Mouse (Mus musculus): ENCODE measurements around the gene Msx1. TPM values are rescaled to one million over a fixed set of nuclear protein-coding genes. Genes with fewer than 3 reads are reported as not detected.
A peak's percentile ranks its signal among the peaks of the same experiment; 100 is the strongest.

The Msx1 gene
- polyA plus RNA-seq, 1 experiment from 2014 or later, result 2.6 TPM

DNA sequence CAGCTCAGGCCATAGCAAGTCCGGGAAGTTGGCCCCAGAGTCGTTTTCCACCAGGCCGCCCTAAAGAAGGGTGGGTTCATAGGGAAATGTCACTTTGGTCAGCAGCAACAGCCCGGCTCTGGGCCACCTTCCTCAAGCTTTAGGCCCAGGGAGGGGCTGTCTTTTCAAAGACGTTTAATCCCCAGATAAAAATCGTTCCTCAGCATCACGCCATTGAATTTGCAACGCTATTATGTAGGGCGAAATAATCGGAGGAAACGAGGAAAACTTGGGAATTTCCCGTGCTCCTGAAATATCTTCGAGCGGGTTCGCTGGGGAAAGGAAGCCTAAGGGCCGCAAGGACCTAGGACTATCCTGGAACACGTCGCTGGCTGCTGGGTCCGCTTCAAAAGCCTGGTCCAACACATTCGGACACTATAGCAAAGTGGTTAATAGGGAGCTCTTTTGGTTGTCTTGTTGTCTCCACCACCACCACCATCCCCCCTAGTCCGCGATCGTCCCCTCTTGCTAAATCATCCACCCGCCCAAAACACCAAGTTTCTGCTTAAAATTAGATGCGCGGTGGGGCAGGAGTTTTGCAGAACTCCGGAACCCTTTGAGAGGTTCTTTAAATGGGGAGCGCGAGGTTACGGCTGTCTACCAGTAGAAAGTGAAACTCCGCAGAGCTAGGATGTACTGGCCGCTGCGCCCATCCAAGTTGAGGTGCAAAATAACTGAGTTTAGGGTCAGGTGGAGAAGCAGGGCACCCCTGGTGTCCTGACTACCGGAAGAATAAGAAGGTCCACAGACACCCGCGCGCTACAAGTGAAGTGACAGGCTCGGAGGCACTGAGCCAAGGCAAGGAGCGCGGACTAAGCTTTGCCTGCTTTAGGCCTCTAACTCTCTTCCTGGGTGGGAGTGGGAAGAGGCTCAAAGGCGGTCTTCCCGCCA, 1.3 kb downstream of the Msx1 start:
- H3K9me3 ChIP-seq (replicated peaks; ENCODE audit: low read length), result no peaks in the 10 kb centered on the region
- H3K4me1 ChIP-seq (replicated peaks; ENCODE audit: insufficient read depth, low read length), result peaks cover 9% of the 10 kb centered on the region; the same call in 1 of the 2 replicates
- TF ChIP-seq CTCF (IDR thresholded peaks at IDR 0.05; ENCODE audit: low read depth), result no peak
- no peak overlapping the region for H3K27ac ChIP-seq
- peak overlapping the region; percentile 52; the same call in 1 of the 2 replicates for H3K9ac ChIP-seq (ENCODE audit: low read depth, low read length)
- H3K36me3 ChIP-seq (ENCODE audit: insufficient read depth, low read length), result no peaks in the 10 kb centered on the region
- DNase-seq (ENCODE audit: low spot score), result peak; percentile 26
- H3K4me2 ChIP-seq (ENCODE audit: low read length), result peak overlapping the region; percentile 81
- ATAC-seq (replicated peaks; ENCODE audit: low FRiP score, low read depth), result no peak
- WGBS, result under 1% methylated on average over 42 of the region's 42 CpGs
- peak overlapping the region; percentile 47 for H3K4me3 ChIP-seq (replicated peaks; ENCODE audit: low read depth, low read length)
- peaks cover 92% of the 10 kb centered on the region for H3K27me3 ChIP-seq (ENCODE audit: insufficient read depth, low read length)

GRCm38 (mm10) chr5:37822116-37822707, 2.2 kb downstream of the Msx1 start:
- H3K4me2 ChIP-seq (ENCODE audit: low read length), result no peak overlapping the region
- no peak overlapping the region for H3K9ac ChIP-seq (ENCODE audit: low read depth, low read length)
- no peaks in the 10 kb centered on the region for H3K36me3 ChIP-seq (ENCODE audit: insufficient read depth, low read length)
- H3K27ac ChIP-seq, result no peak overlapping the region
- no peak overlapping the region for H3K4me3 ChIP-seq (replicated peaks; ENCODE audit: low read depth, low read length)
- WGBS, result 15% methylated on average over 11 of the region's 11 CpGs
- no peak for ATAC-seq (replicated peaks; ENCODE audit: low FRiP score, low read depth)
- no peak for TF ChIP-seq CTCF (IDR thresholded peaks at IDR 0.05; ENCODE audit: low read depth)
- DNase-seq (ENCODE audit: low spot score), result no peak
- peaks cover 9% of the 10 kb centered on the region; the same call in 1 of the 2 replicates for H3K4me1 ChIP-seq (replicated peaks; ENCODE audit: insufficient read depth, low read length)
- peaks cover 93% of the 10 kb centered on the region for H3K27me3 ChIP-seq (ENCODE audit: insufficient read depth, low read length)
- H3K9me3 ChIP-seq (replicated peaks; ENCODE audit: low read length), result no peaks in the 10 kb centered on the region

DNA sequence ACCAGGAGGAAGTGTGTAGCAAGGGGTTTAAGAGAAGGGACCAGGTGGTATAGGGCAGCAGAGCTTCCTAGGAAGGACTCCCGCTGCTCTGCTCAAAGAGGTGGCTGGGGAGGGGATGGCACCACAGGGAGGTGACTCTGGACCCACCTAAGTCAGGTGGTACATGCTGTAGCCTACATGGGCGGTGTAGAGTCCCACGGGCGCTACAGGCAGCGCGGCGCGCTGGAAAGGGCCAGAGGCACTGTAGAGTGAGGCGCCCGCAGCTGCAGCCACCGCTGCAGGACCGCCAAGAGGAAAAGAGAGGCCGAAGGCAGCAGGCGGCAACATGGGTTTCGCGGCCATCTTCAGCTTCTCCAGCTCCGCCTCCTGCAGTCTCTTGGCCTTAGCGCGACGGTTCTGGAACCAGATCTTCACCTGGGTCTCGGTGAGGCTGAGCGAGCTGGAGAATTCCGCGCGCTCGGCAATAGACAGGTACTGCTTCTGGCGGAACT, 3.2 kb downstream of the Msx1 start:
- 11% methylated on average over 27 of the region's 27 CpGs for WGBS
- H3K4me3 ChIP-seq (replicated peaks; ENCODE audit: low read depth, low read length), result no peak overlapping the region
- H3K36me3 ChIP-seq (ENCODE audit: insufficient read depth, low read length), result no peaks in the 10 kb centered on the region
- H3K4me1 ChIP-seq (replicated peaks; ENCODE audit: insufficient read depth, low read length), result peaks cover 9% of the 10 kb centered on the region; the same call in 1 of the 2 replicates
- H3K27me3 ChIP-seq (ENCODE audit: insufficient read depth, low read length), result peaks cover 92% of the 10 kb centered on the region
- no peak overlapping the region for H3K4me2 ChIP-seq (ENCODE audit: low read length)
- H3K9ac ChIP-seq (ENCODE audit: low read depth, low read length), result no peak overlapping the region
- H3K9me3 ChIP-seq (replicated peaks; ENCODE audit: low read length), result no peaks in the 10 kb centered on the region
- H3K27ac ChIP-seq, result no peak overlapping the region
- DNase-seq (ENCODE audit: low spot score), result no peak
- ATAC-seq (replicated peaks; ENCODE audit: low FRiP score, low read depth), result no peak
- TF ChIP-seq CTCF (IDR thresholded peaks at IDR 0.05; ENCODE audit: low read depth), result no peak

GRCm38 (mm10) chr5:37820689-37821088, 3.7 kb downstream of the Msx1 start:
- H3K27me3 ChIP-seq (ENCODE audit: insufficient read depth, low read length), result peaks cover 92% of the 10 kb centered on the region
- peaks cover 9% of the 10 kb centered on the region; the same call in 1 of the 2 replicates for H3K4me1 ChIP-seq (replicated peaks; ENCODE audit: insufficient read depth, low read length)
- H3K9ac ChIP-seq (ENCODE audit: low read depth, low read length), result no peak overlapping the region
- WGBS, result 27% methylated on average over 8 of the region's 8 CpGs
- no peak overlapping the region for H3K4me2 ChIP-seq (ENCODE audit: low read length)
- no peak for TF ChIP-seq CTCF (IDR thresholded peaks at IDR 0.05; ENCODE audit: low read depth)
- no peaks in the 10 kb centered on the region for H3K36me3 ChIP-seq (ENCODE audit: insufficient read depth, low read length)
- DNase-seq (ENCODE audit: low spot score) (no peak), ATAC-seq (replicated peaks; ENCODE audit: low FRiP score, low read depth) (no peak)
- no peaks in the 10 kb centered on the region for H3K9me3 ChIP-seq (replicated peaks; ENCODE audit: low read length)
- no peak overlapping the region for H3K27ac ChIP-seq
- no peak overlapping the region for H3K4me3 ChIP-seq (replicated peaks; ENCODE audit: low read depth, low read length)

DNA sequence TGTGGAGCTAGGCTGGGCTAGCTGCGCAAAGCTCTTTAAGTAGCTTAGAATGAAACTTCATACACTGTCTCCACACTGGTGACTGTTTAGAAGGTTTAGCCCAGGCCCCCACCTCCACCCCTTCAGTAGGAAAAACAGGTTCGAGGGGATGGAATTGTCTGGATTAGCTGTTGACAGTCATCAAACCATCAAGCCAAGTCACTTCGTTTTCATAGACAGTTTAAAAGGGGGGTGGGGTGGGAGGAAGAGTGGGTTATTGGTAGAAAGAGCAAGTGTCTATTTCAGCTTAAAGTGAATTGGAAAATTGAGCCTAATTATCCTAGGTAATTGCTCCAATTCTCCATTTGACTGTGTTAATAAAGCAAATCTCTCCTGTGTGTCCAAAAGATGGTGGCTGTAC, 4.4 kb downstream of the Msx1 start:
- no peak overlapping the region for H3K9ac ChIP-seq (ENCODE audit: low read depth, low read length)
- WGBS, result 13% methylated on average over 3 of the region's 3 CpGs
- H3K36me3 ChIP-seq (ENCODE audit: insufficient read depth, low read length), result no peaks in the 10 kb centered on the region
- H3K9me3 ChIP-seq (replicated peaks; ENCODE audit: low read length), result no peaks in the 10 kb centered on the region
- H3K4me2 ChIP-seq (ENCODE audit: low read length), result no peak overlapping the region
- ATAC-seq (replicated peaks; ENCODE audit: low FRiP score, low read depth), result no peak
- H3K27me3 ChIP-seq (ENCODE audit: insufficient read depth, low read length), result peaks cover 90% of the 10 kb centered on the region
- H3K4me1 ChIP-seq (replicated peaks; ENCODE audit: insufficient read depth, low read length), result peaks cover 9% of the 10 kb centered on the region; the same call in 1 of the 2 replicates
- DNase-seq (ENCODE audit: low spot score), result no peak
- no peak for TF ChIP-seq CTCF (IDR thresholded peaks at IDR 0.05; ENCODE audit: low read depth)
- H3K27ac ChIP-seq, result no peak overlapping the region
- no peak overlapping the region for H3K4me3 ChIP-seq (replicated peaks; ENCODE audit: low read depth, low read length)

DNA sequence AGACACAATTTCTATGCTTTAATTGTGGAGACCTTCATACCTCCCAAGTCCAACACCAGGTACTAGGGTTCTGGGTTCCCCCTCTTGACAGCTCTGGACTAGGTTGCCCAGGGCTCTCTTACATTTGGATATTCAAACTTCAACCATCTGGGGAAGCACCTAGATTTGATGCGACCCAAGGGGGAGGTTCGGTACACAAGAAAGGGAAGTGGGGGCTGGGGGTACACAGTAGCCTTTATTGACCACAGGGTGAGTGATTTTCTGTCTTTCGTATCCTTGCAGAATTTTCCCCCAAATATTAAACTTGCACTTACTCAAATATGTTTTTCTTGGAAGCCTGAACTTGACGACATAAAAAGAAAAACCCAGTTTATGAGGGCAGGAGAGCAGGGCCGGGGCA, 4.8 kb downstream of the Msx1 start:
- H3K36me3 ChIP-seq (ENCODE audit: insufficient read depth, low read length), result no peaks in the 10 kb centered on the region
- DNase-seq (ENCODE audit: low spot score) (no peak), ATAC-seq (replicated peaks; ENCODE audit: low FRiP score, low read depth) (no peak)
- H3K9ac ChIP-seq (ENCODE audit: low read depth, low read length), result no peak overlapping the region
- H3K27me3 ChIP-seq (ENCODE audit: insufficient read depth, low read length), result peaks cover 90% of the 10 kb centered on the region
- no peaks in the 10 kb centered on the region for H3K9me3 ChIP-seq (replicated peaks; ENCODE audit: low read length)
- H3K27ac ChIP-seq, result no peak overlapping the region
- H3K4me3 ChIP-seq (replicated peaks; ENCODE audit: low read depth, low read length), result no peak overlapping the region
- WGBS, result 26% methylated on average over 5 of the region's 5 CpGs
- H3K4me1 ChIP-seq (replicated peaks; ENCODE audit: insufficient read depth, low read length), result peaks cover 9% of the 10 kb centered on the region; the same call in 1 of the 2 replicates
- no peak overlapping the region for H3K4me2 ChIP-seq (ENCODE audit: low read length)
- no peak for TF ChIP-seq CTCF (IDR thresholded peaks at IDR 0.05; ENCODE audit: low read depth)
